Mouse (Mus musculus) 3134 (cell line): ENCODE data around the gene Wscd1.

Experiments used
- DNase-seq: peaks from one replicate; pipeline ENCODE4 v3.0.0-alpha.2; 2011; ENCODE audit warnings: low spot score; ENCODE audit not compliant: insufficient read length; ENCODE audit errors: extremely low read depth

The Wscd1 gene

GRCm38 (mm10) chr11:71767726-71768125 is 18.0 kb downstream of the Wscd1 start:
- DNase-seq: no peak

DNA sequence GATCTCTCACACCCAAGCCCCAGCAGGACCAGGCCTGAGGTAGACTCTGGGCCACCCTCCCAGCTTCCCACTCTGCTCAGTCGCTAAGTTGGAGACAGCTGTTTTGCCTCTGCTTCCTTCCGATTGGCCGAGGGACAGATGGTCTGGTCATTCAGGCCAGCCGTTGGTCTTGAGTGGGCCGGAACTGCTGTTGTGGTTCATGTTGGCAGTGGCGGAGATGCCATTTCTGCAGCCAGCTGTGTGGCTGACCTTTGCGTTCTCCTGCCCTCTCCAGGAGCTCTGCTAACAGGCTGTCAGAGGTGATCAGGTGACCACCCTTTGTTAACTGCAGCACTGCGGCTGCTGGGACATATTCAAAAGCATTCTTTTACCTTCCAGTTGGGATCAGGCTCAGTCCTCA is 20.0 kb downstream of the Wscd1 start:
- DNase-seq: no peak

- no peak for DNase-seq
These were observed 20.8 kb downstream of the Wscd1 start for GRCm38 (mm10) chr11:71770479-71770878.

- no peak for DNase-seq
These were observed 21.4 kb downstream of the Wscd1 start for GRCm38 (mm10) chr11:71771074-71771473.

- no peak for DNase-seq
These were observed 22.3 kb downstream of the Wscd1 start for GRCm38 (mm10) chr11:71772056-71772455.

- no peak for DNase-seq
These were observed 23.1 kb downstream of the Wscd1 start for GRCm38 (mm10) chr11:71772802-71773201.

GRCm38 (mm10) chr11:71773986-71774767 is 24.5 kb downstream of the Wscd1 start:
- DNase-seq: no peak

GRCm38 (mm10) chr11:71775056-71775455 is 25.3 kb downstream of the Wscd1 start:
- DNase-seq: no peak

- no peak for DNase-seq
These were observed 29.9 kb downstream of the Wscd1 start for GRCm38 (mm10) chr11:71779642-71780041.

GRCm38 (mm10) chr11:71781737-71782354 is 32.1 kb downstream of the Wscd1 start:
- DNase-seq: no peak

GRCm38 (mm10) chr11:71785499-71785898 is 35.8 kb downstream of the Wscd1 start:
- DNase-seq: no peak

DNA sequence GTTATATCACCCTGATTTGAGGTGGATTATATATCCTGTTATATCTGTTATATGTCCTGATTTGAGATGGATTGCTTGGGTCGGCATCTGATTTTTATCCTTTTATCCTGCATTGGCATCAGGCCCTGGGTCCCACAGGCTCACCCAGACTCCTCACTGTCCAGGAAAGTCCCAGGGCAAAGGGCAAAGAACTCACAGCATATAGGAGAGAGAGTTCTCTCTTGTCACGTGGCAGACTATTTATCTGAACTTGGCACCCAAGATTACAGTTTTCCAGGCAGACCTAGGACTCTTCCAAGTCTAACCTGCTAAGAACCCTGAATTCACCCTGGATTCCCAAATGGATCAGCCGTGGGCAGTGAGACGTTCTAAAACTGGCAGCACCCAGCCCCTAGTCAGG is 38.5 kb downstream of the Wscd1 start:
- DNase-seq: no peak

DNA sequence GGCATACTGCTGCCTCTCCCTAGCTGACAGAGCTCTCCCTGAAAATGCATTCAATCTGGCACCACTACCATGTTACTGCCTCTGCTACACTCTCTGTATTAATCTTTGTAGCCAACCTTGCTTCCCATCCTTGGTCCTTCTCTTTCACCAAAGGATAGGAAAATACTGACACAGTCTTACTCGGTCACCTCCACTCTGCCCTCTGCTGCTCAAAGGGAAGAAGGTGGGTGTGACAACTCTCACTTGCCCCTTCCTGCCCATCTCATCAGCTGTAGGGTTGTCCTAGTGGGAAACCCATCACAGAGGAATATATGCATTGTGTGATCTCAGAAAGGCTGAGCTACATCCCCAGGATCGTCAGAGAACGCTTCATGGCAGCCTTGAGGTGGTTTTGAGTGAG is 40.5 kb downstream of the Wscd1 start:
- no peak for DNase-seq

GRCm38 (mm10) chr11:71799206-71799605 is 49.5 kb downstream of the Wscd1 start:
- no peak for DNase-seq

GRCm38 (mm10) chr11:71808521-71808920 is 58.8 kb downstream of the Wscd1 start:
- DNase-seq: no peak

- DNase-seq: no peak
These were observed 62.1 kb downstream of the Wscd1 start for GRCm38 (mm10) chr11:71811828-71812227.

DNA sequence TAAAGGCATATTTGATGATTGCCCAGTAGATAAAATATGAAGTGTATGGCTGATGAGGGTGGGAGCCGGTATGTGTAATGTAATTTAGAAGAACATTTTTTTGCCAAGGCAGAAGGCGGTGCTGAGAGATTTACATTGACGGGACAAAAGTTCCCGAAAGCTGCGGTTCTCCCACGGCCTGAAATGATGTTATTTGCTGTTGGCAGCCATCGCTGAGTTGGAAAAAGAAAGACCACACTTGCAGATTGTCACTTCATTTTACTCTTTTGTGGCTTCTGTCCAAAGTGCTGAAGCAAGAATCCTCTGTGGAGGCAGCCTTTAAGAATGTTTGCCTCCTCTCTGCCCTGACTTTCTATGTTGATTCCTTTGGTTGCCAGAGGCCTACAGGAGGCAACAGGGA is 63.2 kb downstream of the Wscd1 start:
- no peak for DNase-seq

GRCm38 (mm10) chr11:71814511-71814910 is 64.8 kb downstream of the Wscd1 start:
- no peak for DNase-seq

- DNase-seq: no peak
These were observed 65.6 kb downstream of the Wscd1 start for GRCm38 (mm10) chr11:71815326-71815725.

DNA sequence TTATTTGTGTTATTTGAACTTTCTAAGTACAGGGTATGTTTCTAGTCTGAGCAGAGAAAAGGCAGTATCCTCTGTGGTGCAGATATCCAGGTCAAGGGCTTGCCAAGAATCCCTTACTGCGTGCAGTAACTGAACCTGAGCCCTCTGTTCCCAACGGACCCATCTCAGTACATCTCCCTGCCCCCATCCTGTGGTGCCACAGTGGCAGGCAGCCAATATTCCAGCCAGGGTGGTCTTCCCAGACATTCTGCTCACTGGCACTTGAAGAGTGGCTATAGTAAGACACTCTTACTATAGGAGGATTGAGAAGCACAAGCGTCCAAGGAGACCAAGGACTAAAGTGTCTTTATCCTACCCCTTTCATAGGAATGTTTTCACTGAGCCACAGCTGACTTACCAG is 67.2 kb downstream of the Wscd1 start:
- DNase-seq: no peak

DNA sequence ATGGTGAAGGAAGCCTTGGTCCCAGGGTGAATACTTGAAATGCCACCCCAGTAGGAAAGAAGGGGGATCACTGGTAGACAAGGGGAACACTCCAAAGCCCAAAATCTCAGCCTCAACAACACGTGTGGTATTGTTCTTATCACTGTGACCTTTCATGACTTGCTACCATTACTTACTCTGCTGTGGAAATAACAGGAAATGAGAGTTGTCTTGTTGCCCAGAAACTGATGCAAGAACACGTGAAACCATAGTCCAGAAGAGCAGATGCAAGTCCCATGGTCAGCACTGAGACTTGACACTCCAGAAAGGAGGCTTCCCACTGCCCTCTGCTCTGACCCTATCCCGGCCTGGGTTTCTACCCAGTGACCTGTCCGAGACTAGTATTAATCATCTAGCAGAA is 67.6 kb downstream of the Wscd1 start:
- DNase-seq: no peak

DNA sequence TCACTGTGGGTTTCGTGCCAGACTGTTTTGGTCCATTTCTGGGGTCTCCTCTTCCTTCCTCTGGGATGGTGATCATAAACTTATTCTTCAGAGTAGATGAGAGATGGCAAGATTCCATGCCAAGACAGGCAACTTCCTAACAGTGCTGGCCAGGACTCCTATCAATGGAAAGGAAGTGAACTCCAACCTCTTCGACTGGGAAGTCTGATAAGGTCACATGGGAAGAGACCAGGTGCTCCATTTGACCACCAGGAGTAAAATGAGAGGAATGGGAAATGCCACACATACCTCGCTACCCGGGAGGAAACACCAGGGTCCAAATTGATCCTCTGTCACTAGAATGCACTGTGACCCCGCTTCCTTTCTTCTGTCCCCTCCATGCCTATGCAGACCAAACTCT is 68.4 kb downstream of the Wscd1 start:
- no peak for DNase-seq
